Mouse (Mus musculus) kidney, postnatal 25 days (tissue): ENCODE results near the gene Rims4.

Source experiments
- DNase-seq, 2 experiments: peaks; one replicate each; pipeline ENCODE4 v3.0.0; 2021; ENCODE audit warnings: mixed read lengths in 2 of 2

The Rims4 gene

DNA sequence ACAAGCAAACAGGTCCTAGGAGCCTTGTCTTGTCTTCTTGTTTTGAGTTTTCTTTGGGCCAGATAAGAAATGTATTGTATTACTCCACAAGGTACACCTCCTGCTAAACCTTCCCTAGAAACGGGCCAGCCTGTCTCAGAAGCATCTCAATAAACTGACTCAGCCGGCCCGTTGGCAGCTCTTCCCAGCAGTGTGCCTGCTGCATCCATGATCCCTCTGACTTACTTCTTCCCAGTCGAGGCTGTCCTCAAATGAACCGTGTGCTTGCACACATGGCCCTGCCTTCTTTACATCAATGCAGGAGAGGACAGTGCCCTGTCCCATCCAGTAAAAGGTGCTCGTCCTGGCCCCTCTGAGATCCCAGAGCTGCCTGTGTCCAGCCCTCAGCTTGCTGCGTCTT, 8.9 kb downstream of the Rims4 start:
- no peak for DNase-seq

DNA sequence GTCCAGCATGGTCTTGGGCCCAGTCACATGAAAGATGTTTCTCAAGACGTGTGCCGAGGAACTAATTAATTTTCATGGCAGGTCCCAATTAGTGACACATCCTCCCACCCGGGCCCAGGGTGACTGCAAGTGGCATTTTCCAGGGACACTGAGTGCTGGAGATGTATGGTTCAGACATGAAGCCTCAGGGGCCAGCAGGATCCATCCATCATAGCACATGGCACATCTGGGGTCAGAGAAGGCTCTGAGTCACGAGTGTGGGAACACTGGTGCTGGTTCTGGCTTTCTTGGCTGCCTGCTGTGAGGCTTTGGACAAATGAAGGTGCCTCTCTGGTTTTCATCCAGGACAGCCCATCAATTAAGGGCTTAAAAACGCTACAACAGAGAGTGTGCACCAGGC, 11.4 kb downstream of the Rims4 start:
- no peak for DNase-seq

DNA sequence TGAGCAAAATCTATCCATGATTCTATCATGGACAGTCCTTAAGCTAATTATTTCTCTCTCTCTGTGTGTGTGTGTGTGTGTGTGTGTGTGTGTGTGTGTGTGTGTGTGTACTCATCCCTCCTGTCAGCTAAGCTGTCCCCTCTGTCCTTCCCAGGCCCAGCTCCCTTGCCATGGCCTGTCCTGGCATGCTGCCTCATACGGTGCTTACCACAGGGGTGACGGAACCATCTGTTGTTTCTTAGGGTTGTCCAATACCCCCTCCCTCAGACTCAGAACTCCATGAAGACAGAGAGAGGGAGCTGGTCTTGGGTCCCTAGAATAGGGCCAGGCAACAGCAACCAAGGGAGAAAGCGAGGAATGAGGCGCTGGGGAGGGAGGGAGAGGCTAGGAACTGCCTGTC, 14.2 kb downstream of the Rims4 start:
- DNase-seq, result no peak

DNA sequence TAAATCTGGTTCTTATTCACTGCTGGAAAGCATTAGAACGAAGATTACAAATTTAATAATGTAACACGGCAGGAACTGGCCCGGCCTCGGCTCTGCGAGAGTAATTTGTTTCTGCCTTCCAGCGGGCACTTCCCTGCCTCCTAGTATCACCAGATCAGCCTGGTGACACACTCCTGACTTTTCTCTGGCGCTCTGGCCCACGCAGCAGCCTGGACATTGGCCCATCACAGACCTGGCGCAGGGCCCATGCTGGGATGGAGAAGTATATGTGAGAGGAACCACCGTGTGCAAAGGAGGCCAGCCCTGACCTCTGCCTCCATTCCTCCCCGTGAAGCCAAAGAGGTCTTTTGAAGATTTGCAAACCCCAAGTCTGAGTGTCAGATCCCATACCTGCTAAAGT, 15.0 kb downstream of the Rims4 start:
- DNase-seq, result no peak

DNA sequence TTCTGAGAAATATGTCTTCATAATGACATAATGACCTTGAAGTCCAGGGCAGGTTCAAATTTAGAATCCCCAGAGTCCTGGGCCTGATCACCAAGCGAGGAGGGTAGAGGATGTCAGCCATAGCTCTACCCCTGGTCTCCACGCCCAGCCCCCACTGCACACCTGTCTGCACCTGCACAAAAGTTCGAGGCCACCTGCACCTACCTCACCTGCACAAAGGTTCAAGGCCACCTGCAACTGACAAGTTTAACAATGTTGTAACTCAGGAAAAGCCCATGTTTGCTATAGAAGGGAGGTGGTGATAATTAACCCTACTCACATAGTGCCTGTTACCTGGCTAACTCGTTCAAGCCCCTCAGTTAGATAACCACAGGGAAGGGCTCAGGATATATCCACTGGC, 16.0 kb downstream of the Rims4 start:
- no peak for DNase-seq

DNA sequence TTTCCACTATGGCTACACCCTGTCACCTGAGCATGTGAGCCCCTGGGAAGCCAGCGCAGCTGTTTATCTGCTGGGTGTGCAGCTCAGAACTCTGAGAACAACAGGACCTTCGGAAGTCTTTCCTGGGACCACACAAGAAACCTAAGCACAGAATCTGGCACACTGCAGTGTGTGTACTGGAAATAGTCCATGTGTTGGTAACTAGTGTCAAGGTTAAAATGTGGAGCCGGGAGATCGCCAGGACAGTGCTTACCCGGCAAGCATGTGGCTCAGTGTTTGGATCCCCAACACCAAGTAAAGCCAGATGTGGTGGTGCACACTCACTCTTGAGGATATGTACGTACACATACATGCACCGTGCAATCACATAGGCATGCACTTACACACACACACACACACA, 17.4 kb downstream of the Rims4 start:
- no peak for DNase-seq

DNA sequence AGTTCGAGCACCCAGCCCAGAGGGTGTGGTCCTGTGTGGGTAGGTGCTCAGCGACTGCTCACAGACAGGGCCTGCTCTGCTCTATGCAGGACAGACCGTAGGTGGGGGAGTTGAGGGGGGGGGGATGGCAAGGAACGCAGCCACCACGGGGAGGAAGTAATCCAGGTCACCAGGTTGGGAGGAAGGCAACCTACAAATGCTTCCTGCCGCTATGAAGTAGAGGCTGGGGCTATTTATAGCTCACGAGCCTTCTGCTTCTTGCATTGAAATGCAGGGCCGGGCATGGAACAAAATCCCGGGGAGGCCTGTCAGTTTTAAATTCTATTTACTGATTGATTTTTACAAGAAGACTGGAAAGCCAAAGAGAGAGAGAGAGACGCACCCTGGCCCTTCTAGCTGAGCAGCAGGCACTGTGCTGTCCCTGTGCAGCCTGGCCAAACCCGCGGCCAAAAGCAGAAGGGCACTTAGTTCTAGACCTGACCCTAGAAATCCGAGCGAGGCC, 18.5 kb downstream of the Rims4 start:
- no peak for DNase-seq

DNA sequence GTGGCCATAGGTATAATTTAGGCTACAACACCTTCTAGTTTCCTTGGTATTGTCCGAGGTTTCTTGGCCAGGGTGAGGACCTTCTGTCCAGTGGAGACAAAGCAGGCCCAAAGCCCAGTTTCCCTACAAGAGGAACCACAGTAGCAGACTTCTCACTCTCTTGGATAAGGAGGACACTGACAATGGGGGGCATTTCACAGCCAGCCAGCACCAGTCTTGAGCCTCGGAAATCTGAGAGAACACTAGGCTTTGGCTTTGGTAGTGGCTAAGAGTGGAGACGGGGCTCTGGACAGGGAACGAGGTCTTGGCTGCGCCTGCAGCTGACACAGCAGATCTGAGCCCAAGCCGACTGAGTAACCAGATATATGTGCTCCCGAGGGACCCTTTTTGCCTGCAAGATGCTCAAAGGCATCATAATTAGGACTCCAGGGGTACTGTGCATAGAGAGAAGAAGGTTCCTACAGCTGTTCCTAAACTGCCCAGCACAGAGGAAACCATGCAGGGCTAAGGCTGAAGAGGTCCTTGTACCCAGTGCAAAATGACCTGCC, 20.4 kb downstream of the Rims4 start:
- DNase-seq, result no peak

DNA sequence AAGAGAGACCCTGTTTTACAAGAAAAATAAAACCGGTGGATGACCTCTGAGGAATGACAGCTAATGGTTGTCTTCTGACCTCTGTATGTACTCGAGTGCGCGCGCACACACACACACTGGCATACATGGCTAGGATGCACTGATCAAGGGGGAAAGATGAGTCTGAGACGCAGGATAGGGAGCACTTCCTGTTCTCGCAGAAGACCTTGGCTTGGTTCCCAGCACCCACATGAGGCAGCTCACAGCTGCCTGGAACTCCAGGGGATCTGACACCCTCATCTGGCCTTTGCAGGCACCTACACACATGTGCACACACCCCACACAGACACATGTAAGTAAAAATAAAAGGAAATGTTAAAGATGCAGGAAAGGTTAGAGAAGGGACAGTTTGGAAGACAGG, 21.5 kb downstream of the Rims4 start:
- no peak for DNase-seq

DNA sequence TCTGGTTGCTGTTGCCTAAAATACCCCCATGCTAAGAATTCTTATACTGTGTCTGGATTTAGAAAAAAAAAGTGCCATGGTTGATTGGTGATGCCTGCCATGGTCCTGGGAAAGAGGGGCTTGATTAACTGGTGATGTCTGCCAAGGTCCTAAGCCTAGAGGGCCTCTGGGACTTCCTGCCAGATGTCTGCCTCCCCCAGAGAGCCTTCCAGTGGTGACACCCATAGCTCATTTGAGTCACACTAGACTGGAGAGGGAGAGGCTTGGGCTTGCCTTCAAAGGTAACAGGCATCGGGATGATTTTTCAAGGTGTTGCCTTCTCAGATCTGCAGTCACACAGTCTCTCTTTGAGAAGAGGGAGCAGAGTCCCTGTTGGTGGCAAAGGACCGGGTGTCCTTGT, 23.3 kb downstream of the Rims4 start:
- no peak for DNase-seq

DNA sequence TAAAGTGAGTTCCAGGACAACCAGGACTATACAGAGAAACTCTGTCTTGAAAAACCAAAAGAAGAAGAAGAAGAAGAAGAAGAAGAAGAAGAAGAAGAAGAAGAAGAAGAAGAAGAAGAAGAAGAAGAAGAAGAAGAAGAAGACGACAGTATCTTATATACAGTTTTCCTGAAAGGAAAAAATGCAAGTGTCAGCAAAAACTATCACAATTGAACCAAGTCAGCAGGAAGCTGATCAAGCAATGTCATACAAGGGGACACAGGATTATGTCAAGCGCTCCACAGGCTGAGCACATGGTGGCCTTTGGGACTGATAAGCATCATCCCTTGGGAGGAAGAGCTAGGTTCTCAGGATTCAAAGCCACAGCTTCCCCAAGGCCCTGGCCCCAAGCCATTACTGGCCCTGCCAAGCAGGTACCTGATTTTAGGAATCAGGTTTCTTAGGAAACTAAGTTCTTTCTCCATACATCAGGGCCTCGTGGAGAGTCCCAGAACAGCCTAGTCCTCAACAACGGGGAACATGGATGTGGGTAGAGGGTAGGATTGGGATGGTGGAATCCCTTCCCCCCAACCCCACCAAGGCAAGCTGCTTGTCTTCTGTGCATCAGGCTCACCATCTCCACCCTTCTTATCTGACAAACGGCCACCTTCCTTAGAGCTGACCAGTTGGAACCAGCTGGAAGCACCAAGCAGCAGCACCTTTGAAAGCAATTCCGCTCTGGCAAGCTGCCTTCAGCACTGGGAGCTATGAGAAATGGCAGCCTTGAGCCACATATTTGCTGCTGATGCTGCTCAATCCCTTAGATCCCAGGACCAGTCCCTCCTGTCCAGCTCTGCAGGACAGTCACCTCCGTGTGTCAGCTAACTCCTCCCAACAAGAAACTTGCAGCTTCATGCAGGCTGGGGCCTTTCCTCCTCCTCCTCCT, 24.8 kb downstream of the Rims4 start:
- DNase-seq, result no peak

DNA sequence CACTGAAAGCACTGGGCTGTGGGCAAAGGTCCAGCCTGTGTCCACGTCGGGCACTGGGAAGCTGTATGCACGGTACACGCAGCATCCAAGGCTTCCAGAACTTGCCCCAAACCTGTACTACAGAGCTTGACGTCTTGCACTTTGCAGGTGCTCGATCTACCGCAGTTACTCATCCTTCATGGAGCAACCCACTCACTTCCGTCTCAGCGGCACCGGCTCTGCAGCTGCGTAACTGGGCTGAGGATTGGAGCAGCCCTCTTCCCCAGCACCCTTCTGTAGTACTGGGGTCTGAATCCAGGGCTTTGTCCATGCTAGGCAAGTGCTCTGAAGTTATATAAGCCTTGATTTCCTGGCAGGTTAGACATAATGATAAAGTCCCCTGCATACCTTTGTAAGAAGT, 27.2 kb downstream of the Rims4 start:
- no peak for DNase-seq

DNA sequence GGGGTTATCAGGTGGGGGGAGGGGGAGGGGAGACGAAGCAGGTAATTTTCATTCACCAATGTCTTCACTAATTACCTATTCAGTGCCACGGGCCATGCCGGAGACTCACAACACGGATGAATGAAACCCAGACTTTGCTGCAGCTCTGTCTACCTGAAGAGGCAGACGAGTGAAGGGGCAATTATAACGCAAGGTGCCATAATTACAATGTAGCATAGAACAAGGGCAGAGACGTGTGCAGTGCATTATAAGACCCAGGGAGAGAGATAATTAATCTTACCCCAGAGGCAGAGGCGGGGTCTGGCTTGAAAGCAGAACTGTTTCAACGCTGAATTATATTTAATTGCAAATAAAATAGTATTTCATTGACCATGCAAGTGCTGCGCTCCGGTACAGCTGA, 27.9 kb downstream of the Rims4 start:
- DNase-seq, result no peak

DNA sequence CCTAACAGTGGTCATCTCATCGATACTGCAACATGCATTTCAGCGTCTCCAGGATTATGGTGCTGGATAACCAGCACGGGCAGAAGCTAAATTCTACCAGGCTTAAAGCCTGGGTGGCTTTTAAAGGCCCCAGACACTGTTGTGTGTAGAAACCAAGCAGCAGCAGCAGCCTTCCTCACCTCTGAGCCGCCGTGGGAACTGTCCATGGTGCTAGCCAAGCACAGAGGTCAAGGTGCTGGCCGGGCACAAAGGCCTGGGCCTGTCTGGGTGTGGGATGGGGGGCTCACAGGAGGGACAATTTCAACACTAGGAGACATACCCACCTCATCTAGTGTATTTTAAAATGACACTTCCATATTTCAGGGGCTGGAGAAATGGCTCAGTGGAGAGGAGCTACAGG, 29.1 kb downstream of the Rims4 start:
- DNase-seq, result peak in 1 of 2 experiments; percentile 42

DNA sequence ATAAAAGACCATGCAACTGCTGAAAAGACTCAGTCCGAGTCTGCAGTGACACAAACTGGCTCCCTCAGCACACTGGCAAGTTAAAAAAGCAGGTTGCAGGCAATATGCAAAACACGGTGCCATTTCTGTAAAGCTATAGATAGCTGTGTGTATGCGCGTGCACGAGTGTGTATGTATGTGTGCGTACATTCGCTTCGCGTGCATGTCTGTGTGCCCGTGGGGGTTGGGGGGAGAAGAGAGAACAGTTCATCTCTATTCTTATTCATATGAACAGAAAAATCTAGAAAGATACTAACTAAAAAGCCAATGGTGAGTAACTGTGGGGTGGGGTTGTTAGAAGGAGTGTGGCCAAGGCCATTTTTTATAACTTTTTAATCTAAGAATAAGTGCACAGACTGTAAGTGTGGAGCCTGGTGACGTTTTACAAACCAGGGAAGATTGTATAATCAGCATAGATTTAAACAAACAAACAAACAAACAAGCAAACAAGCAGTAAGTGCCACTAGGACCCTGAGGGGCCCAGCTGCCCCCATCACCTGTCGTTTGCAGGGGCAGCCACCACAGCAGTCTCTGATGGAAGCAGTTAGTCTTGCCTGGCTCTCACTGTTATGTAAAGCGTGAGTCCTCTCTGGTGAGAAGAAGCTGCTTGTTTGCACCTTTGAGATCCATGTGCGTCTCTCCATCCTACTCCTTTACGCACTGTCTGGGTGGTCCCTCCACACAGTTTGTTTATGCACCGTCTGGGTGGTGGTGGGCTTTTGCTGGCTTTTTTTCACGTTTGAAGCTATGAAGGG, 35.4 kb downstream of the Rims4 start:
- DNase-seq, result no peak

DNA sequence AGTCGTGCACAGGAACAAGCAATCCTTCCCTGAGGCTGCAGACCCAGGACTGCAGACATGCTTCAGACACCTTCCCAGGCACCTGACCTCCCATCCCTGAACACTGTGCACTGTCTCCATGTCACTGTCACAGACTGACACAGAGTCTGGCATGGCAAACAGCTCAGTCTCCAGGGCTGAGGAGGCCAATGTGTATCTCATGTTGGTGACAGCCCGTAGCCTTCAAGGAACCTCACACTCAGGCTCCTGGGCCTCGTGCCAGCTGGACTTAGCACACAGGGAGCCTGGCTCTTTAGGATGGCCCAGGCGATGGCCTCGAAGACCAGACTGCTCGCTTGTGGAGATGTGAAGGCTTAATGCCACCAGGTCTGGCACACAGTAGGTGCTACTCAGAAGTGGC, 37.6 kb downstream of the Rims4 start:
- peak; percentile 58 to 66 for DNase-seq

DNA sequence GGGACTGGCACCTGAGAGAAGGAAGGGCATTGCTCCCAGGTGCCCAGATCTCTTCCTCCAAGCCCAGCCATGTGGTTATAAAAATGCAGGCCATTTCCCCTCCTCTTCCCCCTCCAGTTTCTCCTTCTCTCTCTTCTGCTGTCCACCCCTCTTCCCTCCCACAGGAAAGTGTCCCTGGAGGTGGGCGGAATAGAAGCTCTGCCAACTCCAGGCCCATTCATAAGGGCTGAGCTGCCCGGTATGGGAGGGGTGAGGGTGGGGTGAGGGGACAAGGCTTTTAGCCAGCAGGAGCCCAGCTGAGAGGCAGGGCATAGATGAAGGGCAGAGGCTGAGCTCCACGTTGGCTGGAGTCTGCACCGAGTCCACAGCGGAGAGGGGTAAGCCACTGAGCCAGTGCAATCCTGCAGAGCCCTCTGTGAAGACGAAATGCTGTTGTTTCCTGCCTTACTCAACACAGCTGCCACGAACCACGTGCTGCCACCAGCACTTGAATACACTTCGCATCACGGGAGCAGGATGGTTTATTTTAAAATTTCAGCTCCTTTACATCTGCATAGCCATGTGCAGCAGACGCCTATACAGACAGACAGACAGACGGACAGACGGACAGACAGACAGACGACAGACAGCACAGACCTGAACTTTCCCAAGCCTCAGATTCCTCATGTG, 41.5 kb downstream of the Rims4 start:
- DNase-seq, result no peak

DNA sequence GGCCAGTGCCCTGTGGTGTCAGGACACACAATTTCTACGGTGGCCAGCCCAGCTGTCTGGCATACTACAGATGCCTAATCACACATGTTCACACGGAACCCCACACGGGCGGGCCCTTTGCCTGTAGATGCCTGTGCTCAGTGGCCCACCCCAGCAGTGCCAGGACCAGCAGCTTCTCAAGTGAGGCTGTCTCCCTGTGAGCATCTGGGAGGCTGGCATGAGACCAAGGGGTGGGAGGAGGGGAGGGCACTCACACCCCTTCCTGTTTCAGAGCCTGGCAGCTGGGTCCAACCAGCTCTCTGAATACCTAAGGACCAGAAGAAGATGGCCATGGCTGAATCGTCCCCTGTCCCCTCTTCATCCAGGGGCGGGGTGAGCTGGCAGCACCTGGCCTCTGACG, 43.0 kb downstream of the Rims4 start:
- DNase-seq, result no peak

DNA sequence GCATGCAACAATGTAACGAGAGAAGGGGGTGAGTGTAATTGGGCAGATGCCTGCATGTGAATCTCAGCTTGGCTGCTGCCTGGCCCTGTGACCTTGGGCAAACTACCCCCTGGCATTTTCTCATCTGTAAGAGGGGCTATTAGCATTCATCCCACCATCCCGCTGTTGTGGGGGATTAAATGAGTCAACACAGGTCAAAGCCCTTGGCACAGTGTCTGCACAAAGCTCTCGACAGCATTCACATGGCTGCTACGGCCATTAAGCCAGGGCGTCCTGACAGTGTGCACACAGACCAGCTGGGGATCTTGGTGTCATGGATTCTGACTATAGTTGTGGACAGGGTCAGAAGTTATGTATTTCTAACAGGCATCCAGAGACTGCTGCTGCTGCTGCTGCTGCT, 43.6 kb downstream of the Rims4 start:
- DNase-seq, result no peak

DNA sequence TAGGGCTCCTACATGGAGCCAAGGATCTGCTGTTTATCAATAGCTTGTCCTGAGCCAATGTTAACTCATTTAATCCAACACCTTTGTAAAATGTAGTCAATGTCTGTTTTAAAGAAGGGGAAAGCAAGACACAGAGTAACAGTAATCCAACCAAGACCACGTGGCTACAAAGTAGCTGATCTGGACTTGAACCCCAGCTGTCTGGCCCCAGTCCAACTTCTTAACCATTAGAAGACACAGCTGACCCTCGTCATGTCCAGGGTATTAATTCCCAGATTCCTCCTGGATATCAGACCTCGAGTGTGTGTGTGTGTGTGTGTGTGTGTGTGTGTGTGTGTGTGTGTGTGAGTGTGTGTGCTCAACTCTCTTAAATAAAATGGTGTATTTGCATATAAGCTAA, 46.6 kb downstream of the Rims4 start:
- DNase-seq, result no peak

DNA sequence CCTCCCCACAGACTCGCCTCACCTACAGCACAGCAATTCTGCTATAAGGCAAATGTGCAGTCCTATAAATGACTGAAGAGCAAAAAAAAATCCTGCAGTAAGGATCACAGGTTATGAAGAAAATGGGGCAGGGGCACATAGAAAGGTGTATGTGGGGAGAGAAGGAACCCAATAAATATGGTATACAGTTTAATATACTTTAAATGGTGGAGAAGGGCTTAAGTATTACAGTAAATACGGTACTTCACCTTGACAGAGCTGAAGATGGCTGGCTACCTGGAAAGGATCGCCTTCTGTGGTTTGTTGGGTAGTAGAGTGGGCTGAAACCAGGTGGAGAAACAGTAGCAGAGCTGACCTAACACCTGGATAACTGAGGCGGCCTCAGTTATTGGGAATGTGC, 47.2 kb downstream of the Rims4 start:
- no peak for DNase-seq

DNA sequence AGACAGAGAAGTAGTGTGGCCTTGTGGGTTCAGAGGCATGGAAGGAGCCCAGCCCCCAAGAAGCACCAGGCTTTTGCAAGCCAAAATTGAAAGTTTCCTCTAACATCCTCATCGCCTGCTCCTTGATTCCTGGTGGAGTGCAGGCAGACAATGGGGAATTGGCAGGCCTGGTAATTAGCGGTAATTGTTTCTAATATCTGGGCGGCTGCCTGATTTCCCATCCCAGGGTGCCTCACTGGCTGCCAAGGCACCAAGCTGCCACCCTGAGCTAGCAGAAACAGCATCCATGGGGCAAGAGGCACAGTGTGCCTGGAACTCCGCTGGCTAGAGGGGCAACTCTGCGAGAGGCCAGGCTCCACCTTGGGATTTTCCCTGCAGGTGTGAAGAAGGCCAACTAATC, 48.7 kb downstream of the Rims4 start:
- DNase-seq, result no peak

DNA sequence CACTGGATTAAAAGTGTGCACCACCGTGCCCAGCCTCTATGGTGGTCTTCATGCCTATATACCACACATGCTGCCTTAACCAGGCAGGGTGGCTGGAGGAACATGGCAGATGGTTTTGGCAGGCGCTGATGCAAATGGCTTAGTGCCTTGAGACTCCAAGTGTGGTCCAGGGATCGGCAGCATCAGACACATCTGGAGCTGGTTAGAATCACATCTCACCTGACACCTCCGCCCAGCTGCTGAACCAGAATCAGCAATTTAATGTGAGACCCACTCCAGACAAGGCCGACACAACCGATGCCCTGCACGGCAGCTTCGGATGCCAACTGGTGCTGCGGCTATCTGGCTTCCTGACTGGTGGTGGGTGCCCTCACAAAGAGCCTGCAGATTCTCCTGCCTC, 52.4 kb downstream of the Rims4 start:
- no peak for DNase-seq
